In the genomic region with DNA sequence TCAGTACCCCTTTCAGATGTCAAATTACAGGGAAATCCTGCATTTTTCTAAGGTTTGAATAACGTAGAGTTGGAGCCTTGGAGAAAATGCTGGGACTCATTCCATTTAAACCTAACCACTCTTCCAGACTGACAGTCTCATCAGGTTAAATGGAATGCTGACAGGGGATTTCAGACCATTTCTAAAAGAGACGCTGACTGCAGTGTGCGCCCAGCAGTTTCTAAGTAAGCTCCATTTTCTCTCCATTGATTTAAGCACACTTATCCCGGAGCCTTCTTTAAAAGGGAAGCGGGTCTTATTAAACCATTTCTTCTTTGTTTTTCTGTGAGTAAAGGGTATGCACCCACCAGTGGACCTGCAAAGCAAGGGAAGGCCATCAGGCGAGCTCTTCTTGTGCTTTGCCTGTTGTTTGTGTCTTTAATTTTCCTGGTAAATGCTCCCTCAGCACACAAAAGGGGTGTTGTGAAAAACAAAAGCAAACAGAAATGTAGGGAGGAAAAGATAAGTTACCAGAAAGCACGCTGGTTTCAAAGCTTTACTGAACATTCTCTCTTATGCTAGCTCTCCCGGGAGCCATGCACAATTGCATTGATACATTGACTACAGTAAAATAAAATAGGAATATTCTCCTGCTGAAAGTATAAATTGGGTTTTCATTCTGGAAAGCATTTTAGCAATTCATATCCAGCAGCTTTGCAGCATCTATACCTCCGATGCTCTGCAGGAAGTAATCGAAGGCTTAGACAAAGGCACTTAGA, we compare ENCODE assay signal across 20 mouse cellular contexts. TPM values are rescaled to one million over a fixed set of nuclear protein-coding genes. Genes with fewer than 3 reads are reported as not detected.
DNase-seq lines count a peak whose midpoint lies in the region; ATAC-seq and TF ChIP-seq lines count a peak whose summit lies in the region.
"Had no signal": no experiment of that assay in that cellular context is flagged by ENCODE, and none has a peak within 500 bp of the region (broad histone marks: within the 10 kb centered on the region; RNA-seq: fewer than 3 reads in every experiment).

No protein-coding gene starts in this region.

- no peak for TF ChIP-seq POLR2A in cortical plate, adult 2 months (IDR thresholded peaks at IDR 0.05; ENCODE audit: extremely low read depth, insufficient read depth, low read length)

- WGBS in forebrain, embryonic 13.5 days, result 10% methylated on average over 10 of the region's 10 CpGs
- WGBS in hindbrain, embryonic 15.5 days, result 40% methylated on average over 10 of the region's 10 CpGs
- WGBS in midbrain, embryonic 15.5 days, result 28% methylated on average over 10 of the region's 10 CpGs
- WGBS in kidney, embryonic 14.5 days, result 86% methylated on average over 10 of the region's 10 CpGs
- 71% methylated on average over 10 of the region's 10 CpGs for WGBS in heart, embryonic 12.5 days

- no peak for DNase-seq in layer of hippocampus, adult 9-10 months (ENCODE audit: low spot score)
- DNase-seq in left cerebral cortex, adult 11 months (ENCODE audit: low spot score), result no peak
- DNase-seq: adrenal gland, postnatal 14 days; cerebellum, adult 8-10 months; gastrocnemius, postnatal 10 days; heart, adult 18-20 months; kidney, adult 9 months; thymus, postnatal 25 days had no signal

- H3K27ac ChIP-seq in cortical plate, adult 2 months (ENCODE audit: insufficient read depth, low read length), result peak overlapping the region; percentile 50
- peak overlapping the region; percentile 81 for H3K27ac ChIP-seq in forebrain, embryonic 13.5 days
- peak overlapping the region; percentile 78 for H3K27ac ChIP-seq in hindbrain, embryonic 15.5 days (replicated peaks)
- H3K27ac ChIP-seq in midbrain, embryonic 15.5 days, result peak overlapping the region; percentile 79
- H3K27ac ChIP-seq in kidney, embryonic 14.5 days (ENCODE audit: low read depth, low read length), result no peak overlapping the region
- no peak overlapping the region for H3K27ac ChIP-seq in heart, embryonic 12.5 days (ENCODE audit: poor library complexity, severe bottlenecking)
- H3K27ac ChIP-seq: heart, embryonic 15.5 days; limb, embryonic 13.5 days; liver, embryonic 15.5 days had no signal

- no peak for TF ChIP-seq CTCF in cortical plate, adult 2 months (IDR thresholded peaks at IDR 0.05; ENCODE audit: extremely low read depth, insufficient read depth, low read length)

- 0 out of 2 replicates have a peak, but pooled peaks cover 5% of the 10 kb centered on the region for H3K36me3 ChIP-seq in forebrain, embryonic 13.5 days (ENCODE audit: poor library complexity, severe bottlenecking)
- H3K36me3 ChIP-seq in hindbrain, embryonic 15.5 days, result no peaks in the 10 kb centered on the region
- no peaks in the 10 kb centered on the region for H3K36me3 ChIP-seq in midbrain, embryonic 15.5 days (replicated peaks)
- no peaks in the 10 kb centered on the region for H3K36me3 ChIP-seq in kidney, embryonic 14.5 days (ENCODE audit: control insufficient read depth, insufficient read depth, low read length)
- no peaks in the 10 kb centered on the region for H3K36me3 ChIP-seq in heart, embryonic 12.5 days
- H3K36me3 ChIP-seq: heart, embryonic 15.5 days; limb, embryonic 13.5 days; liver, embryonic 15.5 days had no signal

- no peak overlapping the region for H3K9ac ChIP-seq in forebrain, embryonic 13.5 days
- no peak overlapping the region for H3K9ac ChIP-seq in hindbrain, embryonic 15.5 days
- H3K9ac ChIP-seq in midbrain, embryonic 15.5 days, result no peak overlapping the region
- no peak overlapping the region for H3K9ac ChIP-seq in kidney, embryonic 14.5 days (ENCODE audit: low read depth, low read length)
- H3K9ac ChIP-seq in heart, embryonic 12.5 days, result no peak overlapping the region
- H3K9ac ChIP-seq: heart, embryonic 15.5 days; limb, embryonic 13.5 days; liver, embryonic 15.5 days had no signal

- no peak overlapping the region for H3K4me3 ChIP-seq in cortical plate, adult 2 months (ENCODE audit: insufficient read depth, low read length)
- H3K4me3 ChIP-seq in forebrain, embryonic 13.5 days, result no peak overlapping the region
- H3K4me3 ChIP-seq in hindbrain, embryonic 15.5 days, result no peak overlapping the region
- no peak overlapping the region for H3K4me3 ChIP-seq in midbrain, embryonic 15.5 days
- H3K4me3 ChIP-seq in kidney, embryonic 14.5 days (ENCODE audit: low read length), result no peak overlapping the region
- no peak overlapping the region for H3K4me3 ChIP-seq in heart, embryonic 12.5 days
- H3K4me3 ChIP-seq: heart, embryonic 15.5 days; limb, embryonic 13.5 days; liver, embryonic 15.5 days had no signal

- H3K9me3 ChIP-seq in forebrain, embryonic 13.5 days (replicated peaks), result 0 out of 2 replicates have a peak, but pooled peaks cover 4% of the 10 kb centered on the region
- no peaks in the 10 kb centered on the region for H3K9me3 ChIP-seq in hindbrain, embryonic 15.5 days
- no peaks in the 10 kb centered on the region for H3K9me3 ChIP-seq in midbrain, embryonic 15.5 days
- H3K9me3 ChIP-seq in kidney, embryonic 14.5 days (ENCODE audit: control insufficient read depth, low read length), result no peaks in the 10 kb centered on the region
- H3K9me3 ChIP-seq in heart, embryonic 12.5 days (replicated peaks), result no peaks in the 10 kb centered on the region
- H3K9me3 ChIP-seq: heart, embryonic 15.5 days; limb, embryonic 13.5 days; liver, embryonic 15.5 days had no signal

- peaks cover 5% of the 10 kb centered on the region for H3K4me1 ChIP-seq in cortical plate, adult 2 months (ENCODE audit: control insufficient read depth, insufficient read depth, low read length)
- H3K4me1 ChIP-seq in forebrain, embryonic 13.5 days, result peaks cover 26% of the 10 kb centered on the region
- peaks cover 13% of the 10 kb centered on the region for H3K4me1 ChIP-seq in hindbrain, embryonic 15.5 days (replicated peaks)
- H3K4me1 ChIP-seq in midbrain, embryonic 15.5 days, result peaks cover 10% of the 10 kb centered on the region
- H3K4me1 ChIP-seq in kidney, embryonic 14.5 days (ENCODE audit: control insufficient read depth, insufficient read depth, low read length), result no peaks in the 10 kb centered on the region
- H3K4me1 ChIP-seq in heart, embryonic 12.5 days (replicated peaks), result no peaks in the 10 kb centered on the region
- H3K4me1 ChIP-seq: heart, embryonic 15.5 days; limb, embryonic 13.5 days; liver, embryonic 15.5 days had no signal

- peak; percentile 23; the same call in 1 of the 2 replicates for ATAC-seq in forebrain, embryonic 13.5 days
- ATAC-seq in hindbrain, embryonic 15.5 days (ENCODE audit: low FRiP score, low read depth), result peak; percentile 20; the same call in 1 of the 2 replicates
- peak; percentile 57 for ATAC-seq in midbrain, embryonic 15.5 days (replicated peaks)
- no peak for ATAC-seq in kidney, embryonic 14.5 days (ENCODE audit: low FRiP score, low TSS enrichment)
- no peak for ATAC-seq in heart, embryonic 12.5 days (ENCODE audit: insufficient number of reproducible peaks, low FRiP score)
- ATAC-seq: activated CD4-positive, CD25-positive, alpha-beta regulatory T cell, adult 4 months; lung, postnatal 0 days; Patski had no signal

- H3K4me2 ChIP-seq in forebrain, embryonic 13.5 days, result peak overlapping the region; percentile 33
- H3K4me2 ChIP-seq in hindbrain, embryonic 15.5 days, result peak overlapping the region; percentile 37
- peak overlapping the region; percentile 32; the same call in 1 of the 2 replicates for H3K4me2 ChIP-seq in midbrain, embryonic 15.5 days
- no peak overlapping the region for H3K4me2 ChIP-seq in kidney, embryonic 14.5 days (replicated peaks; ENCODE audit: low read depth, low read length)
- H3K4me2 ChIP-seq in heart, embryonic 12.5 days, result no peak overlapping the region
- H3K4me2 ChIP-seq: heart, embryonic 15.5 days; limb, embryonic 13.5 days; liver, embryonic 15.5 days had no signal

- no peaks in the 10 kb centered on the region for H3K27me3 ChIP-seq in forebrain, embryonic 13.5 days
- H3K27me3 ChIP-seq in hindbrain, embryonic 15.5 days, result no peaks in the 10 kb centered on the region
- no peaks in the 10 kb centered on the region for H3K27me3 ChIP-seq in midbrain, embryonic 15.5 days (replicated peaks)
- H3K27me3 ChIP-seq in kidney, embryonic 14.5 days (ENCODE audit: control insufficient read depth, insufficient read depth, low read length), result no peaks in the 10 kb centered on the region
- H3K27me3 ChIP-seq in heart, embryonic 12.5 days (replicated peaks), result no peaks in the 10 kb centered on the region
- H3K27me3 ChIP-seq: heart, embryonic 15.5 days; limb, embryonic 13.5 days; liver, embryonic 15.5 days had no signal

RNA-seq across cellular contexts. Expression of a gene that starts 23.1 kb away (rescaled TPM):
- polyA plus RNA-seq in cortical plate, adult 2 months (2012; rRNA removed), result 123 and 131 TPM in 2 replicates
- polyA plus RNA-seq in forebrain, embryonic 13.5 days (2015; fragmentation: Nextera tagmentation; extraction: Ambion mirVana), result 47.2 and 55.0 TPM in 2 replicates
- 71.7 and 73.6 TPM in 2 replicates for polyA plus RNA-seq in hindbrain, embryonic 15.5 days (2015; fragmentation: Nextera tagmentation; extraction: Ambion mirVana)
- polyA plus RNA-seq in midbrain, embryonic 15.5 days (2015; fragmentation: Nextera tagmentation; extraction: Ambion mirVana), result 75.9 and 82.2 TPM in 2 replicates
- polyA plus RNA-seq in kidney, embryonic 14.5 days (2014; fragmentation: Nextera tagmentation; extraction: Ambion mirVana), result 5.3 and 5.5 TPM in 2 replicates
- 2.9 and 3.3 TPM in 2 replicates for polyA plus RNA-seq in heart, embryonic 12.5 days (2016; fragmentation: Nextera tagmentation; extraction: Ambion mirVana)

Comparison
In these comparisons a context has a peak if more than half of its experiments do, and no peak if none do; other contexts are left out.
1. H3K27ac ChIP-seq: peak in cortical plate, adult 2 months (single experiment), forebrain, embryonic 13.5 days (single experiment), hindbrain, embryonic 15.5 days (single experiment) and midbrain, embryonic 15.5 days (single experiment); none in kidney, embryonic 14.5 days (single experiment) and heart, embryonic 12.5 days (single experiment).
2. ATAC-seq: peak in forebrain, embryonic 13.5 days (single experiment), hindbrain, embryonic 15.5 days (single experiment) and midbrain, embryonic 15.5 days (single experiment); none in kidney, embryonic 14.5 days (single experiment) and heart, embryonic 12.5 days (single experiment).
3. H3K4me2 ChIP-seq: peak in forebrain, embryonic 13.5 days (single experiment), hindbrain, embryonic 15.5 days (single experiment) and midbrain, embryonic 15.5 days (single experiment); none in kidney, embryonic 14.5 days (single experiment) and heart, embryonic 12.5 days (single experiment).